Mouse (Mus musculus): ENCODE data around the gene Tmeff1. TPM values are rescaled to one million over a fixed set of nuclear protein-coding genes. Genes with fewer than 3 reads are reported as not detected.

Gene Tmeff1
- total RNA-seq, 2 experiments from 2014 or later: not detected

DNA sequence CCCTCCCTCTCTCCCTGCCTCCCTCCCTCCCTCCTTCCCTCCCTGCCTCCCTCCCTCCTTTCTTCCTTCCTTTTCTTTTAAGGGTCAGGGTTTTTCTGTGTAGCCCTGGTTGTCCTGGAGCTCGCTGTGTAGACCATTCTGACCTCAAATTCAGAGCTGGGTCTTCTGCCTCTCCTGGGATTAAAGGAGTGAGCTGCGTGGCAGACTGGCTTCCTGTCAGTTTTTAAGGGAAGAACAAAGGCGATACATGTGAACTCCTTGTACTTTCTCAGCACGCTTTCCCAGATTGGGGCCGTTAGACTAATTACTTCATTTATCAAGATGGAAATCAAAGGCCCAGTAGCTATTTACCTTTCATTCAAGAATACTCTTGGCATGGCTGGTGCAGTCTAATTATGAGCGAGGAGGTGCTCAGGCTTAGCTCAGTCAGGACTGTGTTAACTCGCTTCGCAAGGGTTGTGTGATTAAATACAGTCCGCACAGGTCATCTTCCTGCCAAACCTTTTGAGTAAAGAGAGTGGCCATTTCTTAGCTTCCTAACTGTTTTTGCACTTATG lies 107.8 kb downstream of the Tmeff1 start:
- no peak for ATAC-seq (replicated peaks; ENCODE audit: low FRiP score, low TSS enrichment, poor library complexity, severe bottlenecking)

DNA sequence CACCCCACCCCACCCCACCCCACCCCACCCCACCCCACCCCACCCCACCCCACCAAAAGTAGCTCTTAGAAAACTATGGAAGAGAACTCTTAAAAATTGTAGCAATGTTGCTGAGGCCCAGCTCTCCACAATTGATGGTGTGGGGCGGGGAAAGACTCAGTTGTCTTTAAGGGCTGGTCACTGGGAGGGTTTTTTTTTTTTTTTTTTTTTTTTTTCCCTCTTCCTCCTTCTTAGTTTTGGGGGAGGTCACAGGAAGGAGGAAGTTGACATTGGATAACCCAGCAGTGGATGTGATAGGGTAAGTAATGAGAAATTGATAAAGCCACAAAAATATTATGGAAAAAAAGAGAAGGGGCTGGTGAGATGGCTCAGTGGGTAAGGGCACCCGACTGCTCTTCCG lies 111.7 kb downstream of the Tmeff1 start:
- ATAC-seq (replicated peaks; ENCODE audit: low FRiP score, low TSS enrichment, poor library complexity, severe bottlenecking): no peak

DNA sequence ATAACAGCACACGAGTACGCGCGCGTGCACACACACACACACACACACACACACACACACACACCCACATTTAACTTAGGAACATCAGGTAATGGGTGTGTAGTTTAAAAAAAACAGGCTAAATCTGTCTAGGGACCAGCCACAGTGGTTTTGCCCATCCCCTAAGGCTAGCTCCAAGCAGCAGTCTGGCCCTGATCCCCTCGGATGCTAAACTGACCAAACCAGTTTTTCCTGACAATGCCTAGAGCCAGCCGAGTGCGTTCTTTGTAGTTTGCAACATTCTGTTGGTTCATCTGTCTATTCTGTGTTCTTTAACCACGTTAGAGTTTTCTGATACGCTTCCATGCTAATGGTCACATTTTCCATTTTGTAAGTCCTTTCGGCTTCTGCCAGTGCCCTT lies 112.3 kb downstream of the Tmeff1 start:
- ATAC-seq (replicated peaks; ENCODE audit: low FRiP score, low TSS enrichment, poor library complexity, severe bottlenecking): no peak

Other genes with a start within 250 kb of the Tmeff1 start
- gene Tex10, start 111.7 kb upstream of the Tmeff1 start, total RNA-seq (2014; fragmentation: Nextera tagmentation): 59.4 and 65.9 TPM in 2 replicates
- gene Tex10, start 111.7 kb upstream of the Tmeff1 start, total RNA-seq (2017): 61.5 and 94.7 TPM in 2 replicates
- 0.57 TPM in 1 of 2 replicates, not detected in the other for gene Msantd3, start 45.2 kb upstream of the Tmeff1 start, total RNA-seq (2014; fragmentation: Nextera tagmentation)
- gene Msantd3, start 45.2 kb upstream of the Tmeff1 start, total RNA-seq (2017): 3.3 and 6.8 TPM in 2 replicates
- gene Cavin4, start 78.3 kb downstream of the Tmeff1 start, total RNA-seq (2014; fragmentation: Nextera tagmentation): not detected in 2 replicates
- not detected in 2 replicates for gene Cavin4, start 78.3 kb downstream of the Tmeff1 start, total RNA-seq (2017)

All from megakaryocyte-erythroid progenitor cell, adult 5-6 weeks (primary cell).